Mouse (Mus musculus): ENCODE results near the gene Gm20388.
"Not testable (repeated sequence)": the region's sequence is repeated elsewhere in the genome, so short reads cannot be mapped to it uniquely, and the experiment has no call there.

Gm20388 gene

DNA sequence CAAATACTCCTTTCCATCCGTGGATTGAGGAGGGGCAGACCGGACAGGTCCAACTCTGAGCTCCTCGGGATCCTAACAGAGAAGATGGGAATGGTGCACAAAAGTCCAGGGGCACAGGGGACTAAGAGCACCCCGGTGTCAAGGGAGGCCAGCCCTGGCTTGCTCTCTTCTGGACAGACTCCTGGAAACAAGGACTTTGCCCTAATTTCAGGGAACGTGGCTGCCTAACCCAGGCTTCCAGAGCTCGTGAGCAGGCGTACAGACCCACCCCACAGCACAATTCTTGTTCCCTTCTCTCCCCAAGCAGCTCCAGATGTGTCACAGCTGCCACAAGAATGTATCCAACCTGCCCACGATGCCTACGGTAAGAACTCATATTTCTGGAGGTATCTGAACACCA, 2715.2 kb downstream of the Gm20388 start:
- no peak for DNase-seq (ENCODE audit: low read depth in 2 of 2, low spot score in 2 of 2)

GRCm38 (mm10) chr8:122626896-122627295, 2716.3 kb downstream of the Gm20388 start:
- no peak for DNase-seq (ENCODE audit: low read depth in 2 of 2, low spot score in 2 of 2)

GRCm38 (mm10) chr8:122629388-122629787, 2718.7 kb downstream of the Gm20388 start:
- no peak for DNase-seq (ENCODE audit: low read depth in 2 of 2, low spot score in 2 of 2)

- no peak for DNase-seq (ENCODE audit: low read depth in 2 of 2, low spot score in 2 of 2)
These were observed 2720.1 kb downstream of the Gm20388 start for GRCm38 (mm10) chr8:122630696-122631095.

GRCm38 (mm10) chr8:122632134-122632533, 2721.5 kb downstream of the Gm20388 start:
- DNase-seq (ENCODE audit: low read depth in 2 of 2, low spot score in 2 of 2) = not testable (repeated sequence)

DNA sequence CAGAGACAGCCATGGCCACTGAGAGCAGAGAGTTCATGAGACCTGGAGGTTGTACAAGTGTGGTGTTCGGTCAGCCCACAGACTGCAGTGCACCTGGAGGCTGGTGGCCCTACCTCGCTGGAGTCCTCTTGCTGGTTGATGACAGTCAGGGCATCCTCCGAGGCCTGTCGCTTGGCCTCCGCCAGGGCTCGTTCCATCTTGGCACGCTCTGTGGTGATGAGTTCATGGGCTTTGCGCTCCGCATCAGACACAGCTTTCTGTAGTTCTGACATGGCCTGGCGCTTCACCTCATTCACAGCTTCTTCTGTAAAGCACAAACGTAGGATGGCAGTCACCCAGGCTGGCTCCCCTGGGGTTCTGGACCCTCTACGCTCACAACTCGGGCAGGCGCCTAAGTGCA, 2722.6 kb downstream of the Gm20388 start:
- no peak for DNase-seq (ENCODE audit: low read depth in 2 of 2, low spot score in 2 of 2)

DNA sequence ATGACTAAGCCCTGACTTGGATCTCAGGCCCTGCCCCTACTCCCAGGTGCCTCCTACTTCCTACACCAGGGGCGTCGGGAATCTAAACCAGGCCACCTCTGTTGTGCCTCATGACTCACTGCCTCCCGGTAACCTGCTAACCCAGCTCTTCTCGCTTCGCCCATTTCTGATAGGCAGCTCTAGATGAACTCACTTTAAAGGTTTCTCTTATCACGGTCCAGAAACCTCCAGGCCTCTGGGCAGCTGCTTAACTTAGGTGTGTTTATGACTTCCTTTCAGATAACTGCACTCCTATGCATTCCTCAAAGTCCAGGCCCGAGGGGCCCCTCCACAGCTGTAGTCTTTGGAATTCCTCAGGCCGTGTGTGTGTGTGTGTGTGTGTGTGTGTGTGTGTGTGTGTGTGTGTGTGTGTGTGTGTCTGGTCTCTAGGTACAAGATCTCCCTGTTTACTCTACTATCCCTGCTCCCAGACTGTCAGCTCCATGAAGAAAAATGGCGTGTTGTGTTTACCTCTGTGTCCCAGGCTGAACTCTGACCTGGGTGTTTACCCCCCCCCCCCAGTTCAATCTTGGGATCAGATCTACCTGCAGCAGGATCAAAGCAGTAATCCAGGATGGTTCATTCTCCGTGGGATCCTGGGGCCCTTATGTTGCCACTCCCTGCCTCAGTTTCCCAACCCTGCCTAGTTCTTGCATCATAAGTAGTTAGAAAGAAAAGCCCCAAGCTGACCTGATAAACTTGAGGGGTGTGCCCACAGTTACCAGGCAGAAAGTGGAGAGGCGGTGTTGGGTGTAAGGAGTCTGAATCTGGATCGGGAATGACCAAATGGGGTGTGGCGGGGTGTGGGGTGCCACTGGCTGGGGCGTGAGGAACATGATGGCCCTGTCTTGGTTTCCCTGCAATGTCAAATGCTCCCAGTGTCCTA, 2725.5 kb downstream of the Gm20388 start:
- no peak for DNase-seq (ENCODE audit: low read depth in 2 of 2, low spot score in 2 of 2)

DNA sequence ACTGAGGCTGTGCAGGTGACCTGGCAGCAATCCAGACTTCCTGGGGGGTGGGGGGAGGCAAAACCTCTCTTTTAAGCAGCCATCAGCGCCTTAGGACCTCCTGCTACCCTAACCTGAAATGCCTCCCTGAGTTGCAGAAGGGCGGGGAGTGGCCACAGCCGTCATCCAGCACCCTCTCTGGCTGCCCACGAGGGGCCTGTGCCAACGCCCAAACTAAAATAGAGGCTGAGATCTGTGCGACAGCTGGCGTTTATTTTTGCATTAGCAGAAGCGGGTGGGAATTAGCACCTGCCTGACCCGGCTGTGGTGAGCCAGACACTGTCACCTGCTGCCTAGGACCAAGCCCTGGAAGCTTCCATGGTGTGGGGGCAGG, 2726.1 kb downstream of the Gm20388 start:
- no peak for DNase-seq (ENCODE audit: low read depth in 2 of 2, low spot score in 2 of 2)

DNA sequence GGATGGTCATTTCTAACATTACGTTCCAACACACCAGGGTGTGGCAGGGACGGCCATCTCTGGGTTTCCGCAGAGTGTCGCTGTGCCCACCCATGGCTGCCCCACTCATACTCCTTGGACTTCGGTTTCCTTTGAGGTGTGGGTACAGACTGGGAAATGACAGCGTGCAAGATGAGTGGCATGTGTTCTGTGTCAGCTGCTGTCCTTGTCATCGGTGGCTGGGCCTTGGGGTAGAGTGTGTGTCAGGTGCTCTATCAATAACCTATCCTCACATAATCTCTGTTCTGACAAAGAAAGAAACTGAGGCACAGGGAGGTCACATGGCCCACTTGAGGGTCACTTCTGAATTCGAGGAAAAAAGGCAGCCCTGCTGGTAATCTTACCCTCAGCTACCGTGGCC, 2726.6 kb downstream of the Gm20388 start:
- no peak for DNase-seq (ENCODE audit: low read depth in 2 of 2, low spot score in 2 of 2)

GRCm38 (mm10) chr8:122638601-122639000, 2728.0 kb downstream of the Gm20388 start:
- DNase-seq (ENCODE audit: low read depth in 2 of 2, low spot score in 2 of 2) = no peak

GRCm38 (mm10) chr8:122639521-122640248, 2729.0 kb downstream of the Gm20388 start:
- no peak for DNase-seq (ENCODE audit: low read depth in 2 of 2, low spot score in 2 of 2)

DNA sequence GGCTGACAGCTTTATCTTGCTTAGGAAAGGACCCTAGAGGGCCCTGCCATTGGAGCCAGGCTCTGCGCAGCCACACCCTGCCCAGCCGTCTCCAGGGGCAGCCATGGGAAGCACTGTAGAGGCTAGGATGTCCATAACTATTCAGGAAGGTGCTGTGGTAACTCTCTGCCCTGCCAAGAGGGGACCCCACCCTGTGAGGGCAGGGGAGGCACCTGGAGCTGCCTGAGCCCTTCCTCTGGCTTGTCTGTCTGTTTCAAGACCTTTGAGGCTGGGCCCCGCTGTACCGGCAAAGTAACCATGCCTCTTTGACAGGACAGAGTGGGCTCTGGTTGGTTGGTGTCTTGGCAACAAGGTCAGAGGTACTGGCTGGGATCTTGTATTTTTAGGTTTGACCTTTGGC, 2730.2 kb downstream of the Gm20388 start:
- no peak for DNase-seq (ENCODE audit: low read depth in 2 of 2, low spot score in 2 of 2)

DNA sequence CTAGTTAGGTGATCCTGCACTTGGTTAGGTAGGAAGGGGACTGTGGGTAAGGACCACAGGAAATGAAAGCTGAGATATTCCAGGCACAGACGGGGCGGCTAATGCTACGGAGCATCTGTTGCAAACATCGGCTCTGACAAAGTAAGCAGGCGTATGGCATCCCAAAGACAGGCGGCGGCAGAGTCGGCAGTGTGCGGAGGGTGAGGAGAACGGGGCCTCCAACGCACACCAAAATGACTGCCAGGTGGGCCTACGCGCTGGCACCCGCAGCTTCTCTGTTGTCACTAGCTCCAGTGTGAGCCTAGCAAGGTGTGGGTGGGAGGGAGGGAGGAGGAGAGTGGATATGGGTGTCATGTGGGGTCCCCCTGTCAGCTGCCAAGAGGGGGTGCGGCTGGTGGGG, 2730.8 kb downstream of the Gm20388 start:
- DNase-seq (ENCODE audit: low read depth in 2 of 2, low spot score in 2 of 2) = no peak

- no peak for DNase-seq (ENCODE audit: low read depth in 2 of 2, low spot score in 2 of 2)
These were observed 2731.4 kb downstream of the Gm20388 start for GRCm38 (mm10) chr8:122642071-122642470.

GRCm38 (mm10) chr8:122644175-122644954, 2733.7 kb downstream of the Gm20388 start:
- no peak for DNase-seq (ENCODE audit: low read depth in 2 of 2, low spot score in 2 of 2)

DNA sequence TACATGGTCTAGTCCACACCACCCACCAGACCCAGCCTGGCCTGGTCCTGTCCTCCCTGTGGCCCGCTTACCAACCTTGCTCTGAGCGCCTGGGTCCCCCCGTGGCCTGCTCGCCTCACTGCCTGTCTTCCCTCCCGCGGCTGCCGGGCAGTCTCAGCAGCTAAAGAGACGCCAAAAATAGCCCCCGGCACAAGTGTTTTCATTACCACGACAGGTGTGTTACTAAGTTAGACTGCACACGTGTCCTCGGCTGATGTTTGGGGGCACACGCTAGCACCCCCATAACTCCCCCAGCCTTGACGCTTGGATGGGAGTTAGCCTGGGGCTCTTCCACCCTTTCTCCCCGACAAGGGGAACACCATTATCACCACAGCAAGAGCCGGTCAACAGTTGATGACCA, 2735.7 kb downstream of the Gm20388 start:
- DNase-seq (ENCODE audit: low read depth in 2 of 2, low spot score in 2 of 2) = no peak

DNA sequence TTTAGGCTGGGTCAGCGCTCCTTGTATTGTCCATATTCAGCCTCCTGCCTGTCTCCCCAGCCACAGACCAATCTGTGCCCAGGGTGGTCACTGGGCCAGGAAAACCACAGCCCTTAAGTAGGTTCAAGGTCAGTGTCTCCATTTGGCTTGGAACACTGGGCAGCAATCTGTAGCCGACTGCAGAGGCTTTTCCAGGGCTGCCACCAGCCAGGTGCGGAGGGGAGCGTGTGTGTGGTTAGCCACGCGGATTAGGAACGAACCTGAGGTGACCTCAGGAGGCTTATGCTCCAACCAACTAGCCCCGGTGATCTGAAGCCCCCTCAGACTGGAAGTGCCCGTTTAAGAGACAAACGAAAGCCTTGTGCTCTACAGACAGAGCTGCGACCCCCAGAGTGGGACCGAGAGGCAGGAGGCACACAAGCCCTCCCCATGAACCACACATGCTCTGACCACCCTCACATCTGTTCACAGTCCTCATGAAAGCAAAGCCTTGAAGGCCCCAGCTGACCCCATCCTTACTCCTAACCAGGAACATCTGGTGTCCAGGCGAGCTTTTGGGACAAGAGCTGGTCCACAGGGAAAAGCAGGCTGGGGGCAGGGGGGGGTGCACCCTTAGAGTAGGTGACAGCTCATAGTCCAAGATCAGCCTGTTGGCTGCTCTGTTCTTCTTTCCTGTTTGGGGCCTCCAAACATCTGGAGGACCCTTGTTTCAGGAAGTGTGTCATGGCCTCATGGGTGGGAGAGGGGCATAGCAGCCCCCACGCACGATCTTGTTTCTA, 2737.7 kb downstream of the Gm20388 start:
- no peak for DNase-seq (ENCODE audit: low read depth in 2 of 2, low spot score in 2 of 2)

DNA sequence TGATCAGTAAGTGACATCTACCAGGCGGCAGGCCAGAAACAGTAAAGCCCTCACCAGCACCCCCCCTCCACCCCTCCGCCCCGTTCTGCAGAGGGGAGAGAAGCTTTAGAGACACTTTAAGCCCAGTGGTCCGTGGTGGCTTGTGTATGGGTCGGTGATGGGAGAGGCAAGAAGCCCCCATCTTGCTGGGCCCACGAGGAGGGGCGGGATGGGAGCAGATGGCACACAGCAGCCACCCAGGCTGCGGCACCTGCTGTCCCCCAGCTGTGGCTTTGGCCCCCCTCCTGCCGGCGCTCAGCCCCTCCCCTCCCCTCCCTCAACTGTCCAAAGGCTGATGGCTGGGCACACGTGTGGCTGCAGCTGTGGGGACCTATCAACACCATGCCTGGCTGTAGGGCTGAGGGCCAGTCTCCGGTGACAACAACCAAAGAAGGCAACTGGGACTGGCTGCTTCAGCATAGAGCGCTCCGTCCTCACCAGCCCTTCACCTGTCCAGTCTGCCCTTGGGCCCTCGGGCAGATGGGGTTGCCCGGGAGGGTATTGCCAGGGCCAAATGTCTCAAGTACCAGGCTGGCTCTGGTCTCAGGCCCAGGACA, 2740.8 kb downstream of the Gm20388 start:
- no peak for DNase-seq (ENCODE audit: low read depth in 2 of 2, low spot score in 2 of 2)

DNA sequence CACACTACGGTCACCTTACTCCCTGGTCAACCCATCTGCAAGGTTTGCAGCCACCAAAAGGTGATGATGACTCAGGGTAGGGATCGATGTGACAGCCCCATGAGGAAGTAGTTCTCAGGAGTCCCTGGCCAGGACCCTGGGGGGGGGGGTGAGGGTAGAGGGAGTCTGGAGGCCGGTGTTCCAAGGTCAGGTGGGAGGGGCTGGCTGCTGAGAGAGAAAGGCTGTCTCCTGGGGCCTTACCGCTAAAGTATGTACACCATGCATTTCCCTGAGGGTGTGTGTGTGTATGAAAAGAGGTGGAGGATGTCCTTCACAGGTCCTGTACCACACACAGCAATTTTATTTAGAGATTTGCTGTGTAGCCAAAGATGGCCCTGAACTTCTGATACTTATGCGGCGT, 2742.0 kb downstream of the Gm20388 start:
- no peak for DNase-seq (ENCODE audit: low read depth in 2 of 2, low spot score in 2 of 2)

DNA sequence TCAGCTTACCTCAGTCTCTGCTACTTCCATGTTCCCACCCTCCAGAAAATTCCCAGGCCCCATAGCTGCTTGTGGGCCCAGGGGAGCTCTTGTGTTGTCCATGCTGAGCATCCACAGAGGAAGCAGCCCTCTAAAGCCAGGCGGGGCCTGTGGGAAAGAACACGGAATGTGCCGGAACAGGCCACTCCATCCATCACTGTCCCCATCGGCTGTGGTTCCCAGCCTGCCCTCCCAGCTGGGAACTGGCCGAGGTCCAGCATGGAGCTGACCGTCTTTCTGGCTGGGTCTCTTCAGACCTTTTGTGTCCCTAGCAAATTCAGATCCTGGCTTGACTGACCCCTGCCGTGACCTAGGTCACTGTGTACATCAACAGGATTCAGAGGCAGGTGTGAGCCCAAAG, 2744.1 kb downstream of the Gm20388 start:
- DNase-seq (ENCODE audit: low read depth in 2 of 2, low spot score in 2 of 2) = no peak
